Mouse (Mus musculus) small intestine, adult 2 months (tissue): ENCODE results near the gene Ubox5.

ENCODE experiments used
- CTCF ChIP-seq: fragments of 200-500 bp; IDR thresholded peaks from 2 replicates; pipeline ENCODE4 v1.5.1; 2012; ENCODE audit warnings: low read depth, mild to moderate bottlenecking, control low read depth, inconsistent platforms, low read length, moderate library complexity, mixed read lengths; ENCODE audit not compliant: insufficient replicate concordance, insufficient read length; ENCODE audit errors: extremely low read depth
- POLR2A ChIP-seq: fragments of 200-500 bp; IDR thresholded peaks from 2 replicates; pipeline ENCODE4 v1.6.1; 2012; ENCODE audit warnings: low read depth, mild to moderate bottlenecking, control low read depth, inconsistent platforms, low read length, moderate library complexity

GRCm38 (mm10) chr2:130642684-130643369 lies 13.0 kb upstream of the Ubox5 start, which contains the start of gene Lzts3:
- no peak for TF ChIP-seq CTCF
- peak; percentile 44; the same call in 1 of the 2 replicates for TF ChIP-seq POLR2A
